Mouse (Mus musculus) CD4-positive, CD25-positive, alpha-beta regulatory T cell, adult 2 months (primary cell): ENCODE measurements around the gene Hadhb.
"Not testable (repeated sequence)": the region's sequence is repeated elsewhere in the genome, so short reads cannot be mapped to it uniquely, and the experiment has no call there.

Experiments used
- DNase-seq: peaks from one replicate; pipeline ENCODE4 v3.0.0-alpha.2; 2012; ENCODE audit warnings: low read depth, low spot score

The Hadhb gene

DNA sequence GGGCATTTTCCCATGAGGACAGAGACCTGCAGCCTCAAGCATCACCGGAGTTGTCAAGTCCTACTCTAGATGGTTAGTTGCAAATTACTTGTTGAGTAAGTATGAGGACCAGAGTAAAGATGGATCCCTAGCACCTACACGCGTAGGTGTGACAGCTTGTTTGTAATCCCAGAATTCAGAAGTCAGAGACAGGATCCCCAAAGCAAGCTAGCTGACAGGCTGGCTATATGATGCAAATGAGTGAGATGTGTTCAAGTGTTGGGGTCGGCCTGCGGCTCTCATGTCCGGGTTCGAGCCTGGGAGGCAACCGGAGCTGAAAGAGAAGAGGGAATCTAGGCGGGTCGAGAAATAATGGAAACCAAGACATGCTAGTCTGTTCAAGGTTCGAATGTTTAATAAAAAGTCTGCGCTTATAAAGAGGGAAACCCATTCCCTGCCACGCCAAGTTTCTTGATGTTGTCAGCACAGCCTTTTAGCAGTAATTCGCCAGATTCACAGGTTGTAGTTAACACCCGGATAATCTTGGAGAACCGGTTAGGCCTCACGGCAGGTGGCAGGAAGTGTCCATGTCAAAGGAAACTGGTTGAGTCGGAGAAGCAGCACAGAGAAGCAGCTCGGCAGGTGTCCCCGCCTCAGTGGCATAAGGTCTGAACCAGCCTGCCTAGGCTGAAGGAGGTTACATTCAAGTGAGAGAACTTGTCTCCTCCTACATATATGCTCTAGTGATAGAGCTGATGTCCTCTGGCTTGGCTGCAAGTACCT lies 18.1 kb downstream of the Hadhb start:
- DNase-seq = no peak

DNA sequence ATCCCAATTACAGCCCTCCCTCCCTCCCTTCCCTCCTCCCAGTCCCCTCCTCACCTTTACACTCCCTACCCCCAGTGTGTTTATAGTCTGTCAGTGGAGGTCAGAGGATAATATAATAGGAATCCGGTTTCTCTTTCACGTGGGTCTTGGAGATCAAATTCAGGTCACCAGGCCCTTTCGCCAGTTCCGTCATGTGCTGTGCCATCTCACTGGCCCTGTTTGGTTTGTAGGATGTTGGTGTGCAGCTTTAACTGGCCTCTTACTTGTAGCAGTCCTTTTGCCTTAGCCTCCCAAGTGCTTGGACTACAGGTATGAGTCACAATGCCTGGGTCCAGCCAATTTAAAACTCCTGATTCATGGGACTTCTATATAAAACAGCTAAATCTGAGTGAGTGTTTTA lies 20.8 kb downstream of the Hadhb start:
- DNase-seq = no peak

- DNase-seq = no peak
Observed at GRCm38 (mm10) chr5:30187687-30188485, 32.8 kb downstream of the Hadhb start.

- no peak for DNase-seq
Observed at GRCm38 (mm10) chr5:30192452-30192851, 37.4 kb downstream of the Hadhb start.

GRCm38 (mm10) chr5:30195340-30195739 lies 40.3 kb downstream of the Hadhb start:
- DNase-seq = no peak

DNA sequence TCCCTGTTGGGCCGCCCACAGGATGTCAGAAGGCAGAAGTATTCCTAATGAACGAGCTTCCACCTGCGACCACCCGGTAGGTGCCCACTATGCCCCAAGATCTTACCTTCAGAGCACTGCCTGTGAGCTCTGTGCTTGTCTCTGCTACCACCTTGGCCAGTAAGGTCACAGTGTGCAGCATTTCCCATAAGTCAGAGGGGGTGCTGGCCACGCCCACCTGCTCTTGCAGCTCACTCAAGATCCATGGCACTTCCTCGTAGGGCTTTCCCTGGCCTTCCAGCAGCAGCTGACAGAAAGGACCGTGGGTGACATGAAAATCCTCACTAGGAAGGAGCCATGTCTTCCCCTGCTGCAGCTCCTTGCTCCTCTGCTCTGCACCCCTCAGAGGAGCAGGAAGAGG lies 43.2 kb downstream of the Hadhb start:
- peak; percentile 19 for DNase-seq

DNA sequence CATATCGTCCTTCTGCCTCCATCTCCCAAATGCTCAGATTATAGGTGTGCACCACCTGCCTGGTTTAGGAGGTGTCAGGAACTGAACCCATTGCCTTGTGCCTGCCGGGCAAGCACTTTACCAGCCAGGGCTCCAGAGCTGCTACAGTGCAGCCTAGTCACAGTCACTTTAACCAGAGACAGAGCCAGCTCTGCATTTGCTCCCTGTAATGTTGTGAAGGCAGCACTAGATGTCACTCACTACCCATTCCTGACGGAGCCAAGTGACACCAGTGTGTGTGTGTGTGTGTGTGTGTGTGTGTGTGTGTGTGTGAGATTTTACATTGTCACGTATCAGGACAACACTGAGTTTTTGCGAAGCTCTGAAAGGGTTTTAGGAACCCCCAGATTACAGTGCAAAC lies 46.5 kb downstream of the Hadhb start:
- peak; percentile 36 for DNase-seq

DNA sequence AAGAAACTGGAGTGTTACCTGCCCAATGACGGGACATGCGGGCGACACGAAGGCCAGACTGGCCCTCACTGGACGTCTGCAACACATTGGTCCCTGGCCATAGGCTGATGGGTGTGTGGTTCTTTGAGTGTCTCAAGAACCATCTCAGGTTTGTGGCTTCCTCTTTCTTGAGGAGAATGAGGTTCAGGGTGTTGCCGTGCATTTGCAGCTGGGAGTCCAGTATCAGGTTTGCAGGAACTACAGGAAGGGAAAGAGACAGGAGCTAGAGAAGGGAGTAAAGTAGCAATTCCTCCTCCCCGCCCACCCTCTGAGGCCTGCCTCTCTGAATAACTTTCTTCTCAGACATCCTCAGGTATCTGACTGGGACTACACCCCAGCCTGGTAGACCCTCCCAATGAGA lies 47.2 kb downstream of the Hadhb start:
- DNase-seq = no peak

DNA sequence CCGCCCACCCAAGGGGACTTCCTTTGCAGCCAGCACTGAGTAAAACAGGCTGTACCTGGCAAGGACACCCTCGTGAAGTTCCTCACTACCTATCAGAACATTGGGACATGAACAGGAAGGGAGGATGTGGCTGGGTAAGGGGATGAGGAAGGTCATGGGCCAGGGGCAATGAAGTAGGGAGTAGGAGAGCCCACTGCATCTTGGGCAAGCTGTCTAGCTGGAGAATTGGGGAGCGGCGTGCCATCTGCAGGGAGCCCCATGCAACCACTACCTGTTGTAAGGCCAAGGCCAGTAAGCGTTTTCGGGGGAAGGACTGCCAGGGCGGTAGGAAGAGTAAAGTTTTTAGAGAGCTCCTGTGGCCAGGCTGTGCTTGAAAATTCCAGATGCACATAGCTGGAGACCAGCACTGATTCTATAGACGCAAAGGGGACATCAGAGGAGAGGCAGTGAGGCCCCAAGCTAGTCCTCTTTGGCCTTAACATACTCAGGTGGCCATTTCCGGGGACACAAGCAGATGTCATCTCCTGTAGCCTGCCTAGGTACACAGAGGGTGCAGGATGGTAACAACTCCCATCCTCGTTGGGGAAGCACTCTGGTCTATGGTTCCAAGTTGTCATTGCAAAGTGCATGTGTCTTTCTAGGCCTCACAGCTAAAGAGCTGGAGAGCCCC lies 48.3 kb downstream of the Hadhb start:
- DNase-seq = no peak

- DNase-seq = no peak
Observed at GRCm38 (mm10) chr5:30204441-30204840, 49.4 kb downstream of the Hadhb start.

- DNase-seq = no peak
Observed at GRCm38 (mm10) chr5:30205034-30205433, 50.0 kb downstream of the Hadhb start.

DNA sequence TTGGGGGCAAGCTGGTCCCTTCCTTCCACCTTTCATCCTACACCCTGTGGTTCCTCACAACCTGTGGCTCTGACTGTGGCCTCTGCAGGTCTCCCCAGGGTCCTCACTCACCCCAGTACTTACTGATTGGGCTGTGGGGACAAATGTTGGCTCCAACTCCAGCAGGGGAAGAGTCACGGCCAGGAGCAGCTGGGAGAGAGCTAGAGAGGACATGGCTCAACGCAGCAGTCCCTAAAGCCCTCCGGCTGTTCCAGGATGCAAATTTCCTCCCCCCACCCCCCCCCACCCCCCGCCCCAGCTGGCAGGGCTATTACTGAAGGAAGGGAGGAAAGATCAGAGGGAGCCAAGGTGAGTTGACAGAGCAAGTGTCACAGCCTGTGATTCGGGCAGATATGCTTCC lies 50.4 kb downstream of the Hadhb start, which contains the start of gene Adgrf3:
Gene Adgrf3, minus strand, starts transcription at position 230 of the 400 bp plus-strand sequence.
- DNase-seq = no peak

DNA sequence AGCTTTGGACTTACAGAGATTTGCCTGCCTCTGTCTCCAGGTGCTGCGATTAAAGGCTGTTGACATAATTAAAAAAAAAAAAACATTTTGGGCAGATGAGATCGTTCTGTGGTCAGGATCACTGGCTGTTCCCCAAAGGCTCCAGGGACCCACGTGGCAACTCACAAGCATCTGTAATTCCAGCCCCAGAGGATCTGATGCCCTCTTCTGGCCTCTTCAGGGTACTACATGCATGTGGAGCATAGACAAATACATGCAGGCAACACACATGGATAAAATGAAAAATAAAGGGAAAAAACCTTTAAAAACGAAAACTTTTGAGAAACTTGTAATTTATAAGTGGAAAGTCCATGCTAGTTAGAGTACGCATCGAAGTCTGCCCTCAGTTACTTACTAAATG lies 52.2 kb downstream of the Hadhb start:
- peak; percentile 47 for DNase-seq

- not testable (repeated sequence) for DNase-seq
Observed at GRCm38 (mm10) chr5:30210758-30211157, 55.7 kb downstream of the Hadhb start.

DNA sequence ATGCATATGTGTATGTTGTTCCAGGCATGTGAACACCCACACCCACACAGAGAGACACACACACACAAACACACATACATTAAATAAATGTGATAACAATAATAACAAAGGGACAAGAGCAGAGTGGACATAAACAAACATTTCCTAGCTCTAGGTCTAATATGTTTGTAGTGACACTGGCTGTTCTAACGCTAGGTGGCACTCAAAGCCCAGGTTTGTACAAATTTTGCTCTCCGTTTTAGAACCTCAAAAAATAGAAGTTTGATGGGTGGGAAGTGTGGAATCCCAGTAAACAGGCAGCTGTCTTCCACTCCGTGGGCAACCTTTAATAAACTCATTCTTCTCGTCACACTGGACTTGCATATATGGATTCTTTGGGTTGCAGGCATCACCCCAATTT lies 59.8 kb downstream of the Hadhb start:
- peak; percentile 79 for DNase-seq

GRCm38 (mm10) chr5:30215970-30216369 lies 60.9 kb downstream of the Hadhb start:
- DNase-seq = no peak

- no peak for DNase-seq
Observed at GRCm38 (mm10) chr5:30219715-30220114, 64.7 kb downstream of the Hadhb start.

GRCm38 (mm10) chr5:30220666-30221065 lies 65.6 kb downstream of the Hadhb start:
- no peak for DNase-seq

DNA sequence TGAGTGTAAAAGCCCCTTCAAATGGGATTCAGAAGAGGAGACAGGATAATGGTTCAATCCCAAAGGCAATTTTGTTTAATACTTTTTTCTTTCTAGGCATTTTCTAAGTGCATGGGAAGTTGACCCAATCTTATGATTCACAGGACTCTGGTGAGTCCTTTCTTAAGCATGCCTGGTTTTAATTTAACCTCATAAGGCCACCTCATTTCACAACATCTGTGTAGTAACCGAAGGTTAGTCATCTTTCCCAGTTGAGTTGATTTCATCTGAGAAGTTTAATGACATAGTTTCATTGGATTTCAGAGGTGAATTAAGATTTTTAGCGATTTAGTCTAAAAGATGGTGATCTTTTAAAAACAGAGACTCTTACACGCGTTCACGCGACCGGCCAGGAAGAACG lies 67.6 kb downstream of the Hadhb start:
- no peak for DNase-seq

- DNase-seq = peak; percentile 72
Observed at GRCm38 (mm10) chr5:30230901-30231300, 75.9 kb downstream of the Hadhb start.

GRCm38 (mm10) chr5:30231891-30232270 lies 76.8 kb downstream of the Hadhb start:
- no peak for DNase-seq

DNA sequence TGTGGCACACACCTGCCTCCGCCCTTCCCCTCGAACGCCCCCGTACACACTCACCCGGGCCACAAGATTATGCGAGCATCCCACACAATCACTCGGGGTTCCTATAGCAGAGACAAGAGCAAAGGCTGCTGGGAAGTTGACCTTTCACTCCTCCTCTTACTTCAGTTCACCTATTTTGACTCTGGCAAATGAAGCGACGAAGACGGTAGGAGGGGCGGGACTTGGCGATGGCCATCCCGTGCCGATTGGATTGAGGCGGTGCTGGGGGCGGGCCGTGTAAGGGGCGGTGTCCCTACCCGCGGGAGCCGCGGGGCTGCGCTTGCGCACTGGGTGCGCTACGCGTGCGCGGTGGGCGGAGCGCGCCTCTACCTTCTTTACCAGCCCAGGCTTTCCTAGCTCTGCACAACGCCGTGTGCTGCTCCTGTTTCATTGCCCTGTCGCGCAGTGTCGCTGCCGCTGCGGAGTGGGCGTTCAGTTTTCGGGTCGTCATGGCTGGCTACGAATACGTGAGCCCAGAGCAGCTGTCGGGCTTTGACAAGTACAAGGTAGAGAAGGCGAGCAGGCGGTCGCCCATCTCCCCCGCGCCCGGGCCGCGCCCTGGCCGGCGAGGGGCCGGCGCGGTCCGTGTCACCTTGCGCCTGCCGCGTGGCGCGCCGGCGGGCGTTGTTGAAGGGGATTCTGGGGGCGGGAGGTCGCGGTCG lies 77.4 kb downstream of the Hadhb start, which contains the start of gene Selenoi:
Gene Selenoi, plus strand, starts transcription at position 311 of the 701 bp plus-strand sequence.
- peak; percentile 99 for DNase-seq
